Mouse (Mus musculus) megakaryocyte, embryonic 14.5 days (primary cell): ENCODE measurements around the gene Cask.

Source experiments
- FLI1 ChIP-seq: IDR thresholded peaks from 2 replicates; pipeline ENCODE4 v1.6.1; 2012; ENCODE audit warnings: low read length, inconsistent platforms, mixed read lengths
- GATA1 ChIP-seq: IDR thresholded peaks from 3 replicates; pipeline ENCODE4 v1.6.1; 2012; ENCODE audit warnings: mixed read lengths, low read length, inconsistent platforms, borderline replicate concordance

DNA sequence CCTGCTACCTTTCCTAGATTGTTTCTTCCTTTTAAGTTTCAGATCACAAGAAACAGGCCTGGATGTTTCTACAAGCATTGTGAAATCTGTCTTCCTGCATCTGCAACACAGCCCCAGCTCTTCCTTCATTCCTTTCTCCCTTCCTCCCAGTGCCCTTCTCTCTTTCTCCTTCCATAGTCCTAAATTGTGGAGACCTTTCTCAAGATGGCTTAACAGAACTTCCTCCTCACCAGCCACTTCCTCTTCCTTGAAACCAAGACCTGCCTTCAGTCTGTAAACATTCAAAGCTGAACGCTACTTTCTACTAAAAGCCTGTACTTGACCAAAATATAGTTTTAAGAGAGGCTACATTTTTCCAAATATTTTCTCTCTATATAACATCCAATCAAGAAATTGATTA is 214.8 kb downstream of the Cask start:
- TF ChIP-seq GATA1 = no peak
- TF ChIP-seq FLI1 = no peak
